Mouse (Mus musculus): ENCODE measurements around the gene Naaa.

- TF ChIP-seq CTCF (IDR thresholded peaks at IDR 0.05; ENCODE audit: borderline replicate concordance, control insufficient read depth, extremely low read depth, insufficient read depth, low read length, poor library complexity) (no peak), POLR2A (IDR thresholded peaks at IDR 0.05; ENCODE audit: control insufficient read depth, extremely low read depth, insufficient read depth, low read length, poor library complexity) (no peak)
These were observed 40.1 kb upstream of the Naaa start for GRCm38 (mm10) chr5:92318119-92318518.
